Mouse (Mus musculus): Measurements from ENCODE around the gene Cep112. TPM values are rescaled to one million over a fixed set of nuclear protein-coding genes. Genes with fewer than 3 reads are reported as not detected.

Gene Cep112
- polyA plus RNA-seq, 1 experiment = 2.5 TPM

DNA sequence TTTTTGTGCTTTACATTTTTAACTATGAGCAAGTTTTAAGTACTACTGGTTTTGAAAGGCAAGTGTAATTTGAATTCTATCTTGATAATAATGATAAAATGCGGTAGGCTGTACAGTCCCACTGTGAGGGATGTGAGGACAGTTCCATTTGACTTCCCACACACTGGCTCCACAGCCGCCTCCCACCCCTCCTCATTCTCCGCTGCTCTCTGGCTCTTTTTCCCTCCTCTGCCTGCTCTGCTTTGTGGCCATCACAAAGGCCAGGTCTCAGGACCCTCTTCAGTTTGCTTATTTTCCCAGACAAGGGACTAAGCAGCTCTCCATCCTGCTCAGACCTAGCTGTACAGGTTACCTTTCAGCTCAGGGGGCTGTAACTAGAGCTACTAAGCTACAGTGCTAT is 379.0 kb downstream of the Cep112 start:
- H3K27ac ChIP-seq (ENCODE audit: control insufficient read depth, insufficient read depth, low read depth, low read length, poor library complexity) = no peak overlapping the region
- no peak overlapping the region for H3K4me3 ChIP-seq (replicated peaks; ENCODE audit: control insufficient read depth, low read depth, low read length)
- TF ChIP-seq CTCF (IDR thresholded peaks at IDR 0.05; ENCODE audit: control insufficient read depth, insufficient read depth, low read length) = no peak
- TF ChIP-seq POLR2A (IDR thresholded peaks at IDR 0.05; ENCODE audit: borderline replicate concordance, control insufficient read depth, low read depth, low read length) = no peak
- WGBS = 87% methylated on average over 3 of the region's 3 CpGs
- no peaks in the 10 kb centered on the region for H3K4me1 ChIP-seq (ENCODE audit: control insufficient read depth, insufficient read depth, low read length)

- WGBS = 40% methylated on average over 3 of the region's 3 CpGs
- no peak overlapping the region for H3K27ac ChIP-seq (ENCODE audit: control insufficient read depth, insufficient read depth, low read depth, low read length, poor library complexity)
- H3K4me3 ChIP-seq (replicated peaks; ENCODE audit: control insufficient read depth, low read depth, low read length) = no peak overlapping the region
- H3K4me1 ChIP-seq (ENCODE audit: control insufficient read depth, insufficient read depth, low read length) = no peaks in the 10 kb centered on the region
- no peak for TF ChIP-seq CTCF (IDR thresholded peaks at IDR 0.05; ENCODE audit: control insufficient read depth, insufficient read depth, low read length)
- TF ChIP-seq POLR2A (IDR thresholded peaks at IDR 0.05; ENCODE audit: borderline replicate concordance, control insufficient read depth, low read depth, low read length) = no peak
Measured at GRCm38 (mm10) chr11:108805947-108806346, 381.0 kb downstream of the Cep112 start.

- Histone ChIP-seq H3K4me1 (ENCODE audit: control insufficient read depth, insufficient read depth, low read length) (no peaks in the 10 kb centered on the region), H3K27ac (ENCODE audit: control insufficient read depth, insufficient read depth, low read depth, low read length, poor library complexity) (no peak overlapping the region), H3K4me3 (replicated peaks; ENCODE audit: control insufficient read depth, low read depth, low read length) (no peak overlapping the region)
- WGBS = 78% methylated on average over 3 of the region's 3 CpGs
- TF ChIP-seq CTCF (IDR thresholded peaks at IDR 0.05; ENCODE audit: control insufficient read depth, insufficient read depth, low read length) (no peak), POLR2A (IDR thresholded peaks at IDR 0.05; ENCODE audit: borderline replicate concordance, control insufficient read depth, low read depth, low read length) (no peak)
Measured at GRCm38 (mm10) chr11:108809626-108810025, 384.6 kb downstream of the Cep112 start.

DNA sequence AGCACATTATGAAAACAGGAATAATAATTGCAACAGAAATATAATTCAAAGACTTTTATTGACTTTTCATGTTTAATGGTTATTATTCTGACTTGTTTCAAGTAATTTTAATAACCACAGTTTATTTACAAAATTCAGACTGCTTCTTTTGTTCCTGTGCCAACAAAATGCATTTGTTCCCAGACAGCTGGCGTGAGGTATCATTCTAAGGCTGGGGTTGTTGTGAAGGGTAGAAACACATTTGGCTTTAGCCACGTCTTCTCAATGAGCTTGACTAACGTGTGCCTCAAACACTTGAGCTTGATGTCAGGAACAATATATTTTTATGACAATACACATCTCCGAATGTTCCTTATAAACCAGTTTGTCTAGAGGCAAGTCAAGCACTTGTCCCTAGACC is 396.8 kb downstream of the Cep112 start:
- Histone ChIP-seq H3K4me1 (ENCODE audit: control insufficient read depth, insufficient read depth, low read length) (no peaks in the 10 kb centered on the region), H3K4me3 (replicated peaks; ENCODE audit: control insufficient read depth, low read depth, low read length) (no peak overlapping the region), H3K27ac (ENCODE audit: control insufficient read depth, insufficient read depth, low read depth, low read length, poor library complexity) (no peak overlapping the region)
- TF ChIP-seq CTCF (IDR thresholded peaks at IDR 0.05; ENCODE audit: control insufficient read depth, insufficient read depth, low read length) (no peak), POLR2A (IDR thresholded peaks at IDR 0.05; ENCODE audit: borderline replicate concordance, control insufficient read depth, low read depth, low read length) (no peak)
- WGBS = 77% methylated on average over 4 of the region's 4 CpGs

DNA sequence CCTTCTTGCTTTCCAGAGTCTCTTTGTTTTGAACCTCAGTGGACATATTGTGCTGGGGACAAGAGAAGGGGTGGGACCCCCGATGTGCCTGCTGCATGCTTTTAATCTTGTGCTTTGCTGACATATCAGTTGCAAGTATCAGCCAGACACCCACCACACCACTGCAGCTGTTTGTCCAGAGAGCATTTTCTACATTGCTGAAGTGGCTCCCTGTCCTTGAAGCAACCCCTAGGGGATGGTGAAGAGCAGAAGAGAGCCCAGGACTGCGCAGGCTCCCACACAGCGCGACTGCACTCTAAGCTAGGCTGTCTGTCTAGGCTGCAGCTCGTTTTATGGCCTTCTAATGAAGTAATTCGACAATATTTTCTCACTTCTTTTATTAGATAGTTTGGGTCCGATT is 397.3 kb downstream of the Cep112 start:
- TF ChIP-seq POLR2A (IDR thresholded peaks at IDR 0.05; ENCODE audit: borderline replicate concordance, control insufficient read depth, low read depth, low read length) (no peak), CTCF (IDR thresholded peaks at IDR 0.05; ENCODE audit: control insufficient read depth, insufficient read depth, low read length) (no peak)
- Histone ChIP-seq H3K27ac (ENCODE audit: control insufficient read depth, insufficient read depth, low read depth, low read length, poor library complexity) (no peak overlapping the region), H3K4me3 (replicated peaks; ENCODE audit: control insufficient read depth, low read depth, low read length) (no peak overlapping the region), H3K4me1 (ENCODE audit: control insufficient read depth, insufficient read depth, low read length) (no peaks in the 10 kb centered on the region)
- 82% methylated on average over 7 of the region's 7 CpGs for WGBS

GRCm38 (mm10) chr11:108827321-108827720 is 402.3 kb downstream of the Cep112 start:
- TF ChIP-seq POLR2A (IDR thresholded peaks at IDR 0.05; ENCODE audit: borderline replicate concordance, control insufficient read depth, low read depth, low read length) (no peak), CTCF (IDR thresholded peaks at IDR 0.05; ENCODE audit: control insufficient read depth, insufficient read depth, low read length) (no peak)
- Histone ChIP-seq H3K27ac (ENCODE audit: control insufficient read depth, insufficient read depth, low read depth, low read length, poor library complexity) (no peak overlapping the region), H3K4me3 (replicated peaks; ENCODE audit: control insufficient read depth, low read depth, low read length) (no peak overlapping the region), H3K4me1 (ENCODE audit: control insufficient read depth, insufficient read depth, low read length) (no peaks in the 10 kb centered on the region)

- H3K27ac ChIP-seq (ENCODE audit: control insufficient read depth, insufficient read depth, low read depth, low read length, poor library complexity) = no peak overlapping the region
- WGBS = 69% methylated on average over 4 of the region's 4 CpGs
- H3K4me3 ChIP-seq (replicated peaks; ENCODE audit: control insufficient read depth, low read depth, low read length) = no peak overlapping the region
- H3K4me1 ChIP-seq (ENCODE audit: control insufficient read depth, insufficient read depth, low read length) = no peaks in the 10 kb centered on the region
- no peak for TF ChIP-seq POLR2A (IDR thresholded peaks at IDR 0.05; ENCODE audit: borderline replicate concordance, control insufficient read depth, low read depth, low read length)
- TF ChIP-seq CTCF (IDR thresholded peaks at IDR 0.05; ENCODE audit: control insufficient read depth, insufficient read depth, low read length) = no peak
Measured at GRCm38 (mm10) chr11:108828374-108829025, 403.5 kb downstream of the Cep112 start.

DNA sequence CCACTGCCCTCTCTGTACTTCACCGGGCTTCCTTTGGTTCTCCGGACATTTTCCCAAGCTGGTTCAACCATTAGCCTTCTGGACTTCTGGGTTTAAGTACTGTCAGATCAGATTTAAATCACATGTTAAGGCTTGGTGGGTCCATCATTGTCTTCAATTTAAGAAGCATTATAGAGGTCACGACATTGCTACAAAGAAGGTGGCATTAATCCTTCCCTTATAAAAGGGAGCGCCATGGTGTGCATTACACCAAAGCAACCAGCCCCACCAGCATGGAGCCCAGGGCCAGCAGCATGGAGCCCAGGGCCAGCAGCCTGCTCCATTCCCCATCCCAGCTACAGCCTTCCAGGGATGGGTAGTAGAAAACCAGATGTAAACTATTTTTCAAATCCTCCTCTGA is 411.7 kb downstream of the Cep112 start:
- TF ChIP-seq POLR2A (IDR thresholded peaks at IDR 0.05; ENCODE audit: borderline replicate concordance, control insufficient read depth, low read depth, low read length) (no peak), CTCF (IDR thresholded peaks at IDR 0.05; ENCODE audit: control insufficient read depth, insufficient read depth, low read length) (no peak)
- Histone ChIP-seq H3K4me3 (replicated peaks; ENCODE audit: control insufficient read depth, low read depth, low read length) (no peak overlapping the region), H3K4me1 (ENCODE audit: control insufficient read depth, insufficient read depth, low read length) (no peaks in the 10 kb centered on the region), H3K27ac (ENCODE audit: control insufficient read depth, insufficient read depth, low read depth, low read length, poor library complexity) (no peak overlapping the region)
- 88% methylated on average over 4 of the region's 4 CpGs for WGBS

DNA sequence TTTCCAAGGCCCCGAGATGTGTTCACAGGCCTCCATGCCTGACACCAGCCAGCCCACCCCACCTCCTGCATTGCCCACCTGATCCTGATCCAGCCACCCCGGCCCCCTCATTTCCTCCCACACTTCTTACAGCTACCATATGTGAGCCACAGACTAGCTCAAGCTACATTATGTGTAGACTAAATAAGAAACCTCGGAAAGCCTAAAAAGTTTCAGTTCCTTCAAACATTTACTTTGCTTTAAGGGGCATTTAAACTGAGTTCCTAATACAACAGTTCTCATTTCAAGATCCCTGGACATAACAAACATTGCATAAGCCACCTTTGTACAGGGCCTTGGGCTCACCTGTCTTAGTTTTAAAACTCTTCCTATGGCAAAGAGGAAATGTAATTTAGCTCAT is 415.2 kb downstream of the Cep112 start:
- no peaks in the 10 kb centered on the region for H3K4me1 ChIP-seq (ENCODE audit: control insufficient read depth, insufficient read depth, low read length)
- no peak overlapping the region for H3K4me3 ChIP-seq (replicated peaks; ENCODE audit: control insufficient read depth, low read depth, low read length)
- H3K27ac ChIP-seq (ENCODE audit: control insufficient read depth, insufficient read depth, low read depth, low read length, poor library complexity) = no peak overlapping the region
- WGBS = 54% methylated on average over 3 of the region's 3 CpGs
- no peak for TF ChIP-seq CTCF (IDR thresholded peaks at IDR 0.05; ENCODE audit: control insufficient read depth, insufficient read depth, low read length)
- TF ChIP-seq POLR2A (IDR thresholded peaks at IDR 0.05; ENCODE audit: borderline replicate concordance, control insufficient read depth, low read depth, low read length) = no peak

Data from bone marrow, adult 2 months (tissue).